8 mouse cellular contexts compared by ENCODE assay signal in the genomic region with DNA sequence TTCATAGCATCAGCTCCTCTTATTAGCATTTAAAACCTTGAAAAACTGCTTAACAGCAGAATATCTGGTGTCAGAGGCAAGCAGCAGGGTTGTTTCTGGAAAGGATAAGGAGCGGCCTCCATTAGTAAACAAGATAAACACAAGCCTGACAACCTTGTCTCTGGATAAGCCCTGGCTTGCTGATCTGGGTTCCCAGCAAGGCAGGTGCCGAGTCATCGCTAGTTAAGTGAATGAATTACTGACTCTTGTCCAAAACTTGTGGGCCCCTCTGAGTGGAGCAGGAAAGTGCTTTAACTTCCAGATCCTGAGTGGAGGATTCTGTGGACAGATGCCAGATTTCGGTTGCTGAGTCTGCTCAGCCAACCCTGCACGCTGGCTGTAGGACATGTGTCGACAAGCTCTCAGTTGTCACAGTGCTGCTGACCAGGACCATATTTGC.
DNase-seq lines count a peak whose midpoint lies in the region; ATAC-seq and TF ChIP-seq lines count a peak whose summit lies in the region.

No protein-coding gene starts in this region.

- WGBS in embryonic facial prominence, embryonic 15.5 days, result 30% methylated on average over 6 of the region's 6 CpGs
- WGBS in kidney, embryonic 15.5 days, result 43% methylated on average over 6 of the region's 6 CpGs
- WGBS in lung, postnatal 0 days, result 12% methylated on average over 6 of the region's 6 CpGs
- WGBS in cerebellum, adult 2 months, result 43% methylated on average over 6 of the region's 6 CpGs

- no peaks in the 10 kb centered on the region for H3K36me3 ChIP-seq in embryonic facial prominence, embryonic 15.5 days
- H3K36me3 ChIP-seq in kidney, embryonic 15.5 days, result no peaks in the 10 kb centered on the region
- H3K36me3 ChIP-seq in lung, postnatal 0 days (ENCODE audit: insufficient read depth, low read length), result no peaks in the 10 kb centered on the region

- no peak overlapping the region for H3K4me3 ChIP-seq in left cerebral cortex, adult 2 months
- no peak overlapping the region for H3K4me3 ChIP-seq in embryonic facial prominence, embryonic 15.5 days (replicated peaks)
- no peak overlapping the region for H3K4me3 ChIP-seq in kidney, embryonic 15.5 days (replicated peaks)
- no peak overlapping the region for H3K4me3 ChIP-seq in lung, postnatal 0 days (ENCODE audit: low read depth, low read length)
- no peak overlapping the region for H3K4me3 ChIP-seq in cerebellum, adult 2 months (replicated peaks; ENCODE audit: insufficient read depth, low read depth, low read length)

- ATAC-seq in embryonic facial prominence, embryonic 15.5 days (ENCODE audit: insufficient number of reproducible peaks, low FRiP score, low TSS enrichment, low read depth), result no peak
- ATAC-seq in kidney, embryonic 15.5 days (replicated peaks; ENCODE audit: low FRiP score), result peak; percentile 44; the same call in 1 of the 2 replicates
- ATAC-seq in lung, postnatal 0 days, result peak; percentile 48

- no peak overlapping the region for H3K4me2 ChIP-seq in embryonic facial prominence, embryonic 15.5 days (replicated peaks)
- no peak overlapping the region for H3K4me2 ChIP-seq in kidney, embryonic 15.5 days
- peak overlapping the region; percentile 11; the same call in 1 of the 2 replicates for H3K4me2 ChIP-seq in lung, postnatal 0 days (replicated peaks; ENCODE audit: low read depth, low read length)

- TF ChIP-seq EP300 in lung, postnatal 0 days (IDR thresholded peaks at IDR 0.05), result no peak

- no peak for DNase-seq in left cerebral cortex, adult 2 months (ENCODE audit: extremely low spot score in 1 of 2, low spot score in 2 of 2)
- no peak for DNase-seq in left cerebral cortex, adult 8-10 months (ENCODE audit: low spot score in 2 of 2)
- DNase-seq in lung, postnatal 0 days (ENCODE audit: low spot score), result peak; percentile 82
- DNase-seq in cerebellum, postnatal 36 days, result no peak
- no peak for DNase-seq in left cerebral cortex, adult 18-20 months (ENCODE audit: low spot score in 2 of 2)
- DNase-seq in cerebellum, adult 2 months, result no peak

- intact Hi-C loops in left cerebral cortex, adult 2 months (cut with DNase I), result loop anchor here (5.0 kb wide), 1 partner anchor 111 kb away; no protein-coding TSS in a partner anchor

- TF ChIP-seq POLR2A in cerebellum, adult 2 months (IDR thresholded peaks at IDR 0.05; ENCODE audit: borderline replicate concordance, insufficient read depth, low read length), result no peak

- TF ChIP-seq CTCF in left cerebral cortex, adult 2 months (IDR thresholded peaks at IDR 0.05), result no peak
- no peak for TF ChIP-seq CTCF in lung, postnatal 0 days (IDR thresholded peaks at IDR 0.05)
- TF ChIP-seq CTCF in cerebellum, adult 2 months (IDR thresholded peaks at IDR 0.05; ENCODE audit: borderline replicate concordance, insufficient read depth, low read depth, low read length), result no peak

- H3K27me3 ChIP-seq in embryonic facial prominence, embryonic 15.5 days, result no peaks in the 10 kb centered on the region
- H3K27me3 ChIP-seq in kidney, embryonic 15.5 days, result no peaks in the 10 kb centered on the region
- no peaks in the 10 kb centered on the region for H3K27me3 ChIP-seq in lung, postnatal 0 days (replicated peaks; ENCODE audit: insufficient read depth, low read length)
- H3K27me3 ChIP-seq in cerebellum, adult 2 months (ENCODE audit: control insufficient read depth, insufficient read depth, low read length), result no peaks in the 10 kb centered on the region

- peak overlapping the region; percentile 25; the same call in 1 of the 2 replicates for H3K27ac ChIP-seq in left cerebral cortex, adult 2 months
- H3K27ac ChIP-seq in embryonic facial prominence, embryonic 15.5 days (replicated peaks), result peak overlapping the region; percentile 61; the same call in 1 of the 2 replicates
- peak overlapping the region; percentile 88 for H3K27ac ChIP-seq in kidney, embryonic 15.5 days
- H3K27ac ChIP-seq in lung, postnatal 0 days (ENCODE audit: low read length), result 0 out of 2 replicates have a peak overlapping the region, but pooled peaks have one; percentile 2
- H3K27ac ChIP-seq in cerebellum, adult 2 months (ENCODE audit: insufficient read depth, low read length), result no peak overlapping the region

- H3K9ac ChIP-seq in embryonic facial prominence, embryonic 15.5 days, result no peak overlapping the region
- no peak overlapping the region for H3K9ac ChIP-seq in kidney, embryonic 15.5 days
- no peak overlapping the region for H3K9ac ChIP-seq in lung, postnatal 0 days (replicated peaks; ENCODE audit: low read depth)

- no peaks in the 10 kb centered on the region for H3K9me3 ChIP-seq in embryonic facial prominence, embryonic 15.5 days (replicated peaks)
- H3K9me3 ChIP-seq in kidney, embryonic 15.5 days (replicated peaks), result no peaks in the 10 kb centered on the region
- H3K9me3 ChIP-seq in lung, postnatal 0 days (ENCODE audit: low read length), result no peaks in the 10 kb centered on the region

- peaks cover 37% of the 10 kb centered on the region for H3K4me1 ChIP-seq in embryonic facial prominence, embryonic 15.5 days
- peaks cover 45% of the 10 kb centered on the region for H3K4me1 ChIP-seq in kidney, embryonic 15.5 days
- H3K4me1 ChIP-seq in lung, postnatal 0 days (ENCODE audit: insufficient read depth, low read depth, low read length), result peaks cover 20% of the 10 kb centered on the region; the same call in 1 of the 2 replicates
- H3K4me1 ChIP-seq in cerebellum, adult 2 months (ENCODE audit: control insufficient read depth, insufficient read depth, low read length), result no peaks in the 10 kb centered on the region
